Mouse (Mus musculus) cortical plate, adult 2 months (tissue): Measurements from ENCODE around the gene Cgas.

Experiments used
- CTCF ChIP-seq: fragments of 200-500 bp; IDR thresholded peaks from 2 replicates; pipeline ENCODE4 v1.5.1; 2011; ENCODE audit warnings: mild to moderate bottlenecking, control low read depth, low read length; ENCODE audit not compliant: insufficient read depth; ENCODE audit errors: extremely low read depth
- POLR2A ChIP-seq: fragments of 200-500 bp; IDR thresholded peaks from 2 replicates; pipeline ENCODE4 v1.6.1; 2011; ENCODE audit warnings: mild to moderate bottlenecking, low read length, control low read depth; ENCODE audit not compliant: insufficient read depth; ENCODE audit errors: extremely low read depth

- TF ChIP-seq POLR2A (no peak), CTCF (no peak)
Measured at GRCm38 (mm10) chr9:78395630-78396351, 47.2 kb downstream of the Cgas start, which contains the start of gene Ddx43.
